ENCODE assay signal across 13 mouse cellular contexts in the genomic region with DNA sequence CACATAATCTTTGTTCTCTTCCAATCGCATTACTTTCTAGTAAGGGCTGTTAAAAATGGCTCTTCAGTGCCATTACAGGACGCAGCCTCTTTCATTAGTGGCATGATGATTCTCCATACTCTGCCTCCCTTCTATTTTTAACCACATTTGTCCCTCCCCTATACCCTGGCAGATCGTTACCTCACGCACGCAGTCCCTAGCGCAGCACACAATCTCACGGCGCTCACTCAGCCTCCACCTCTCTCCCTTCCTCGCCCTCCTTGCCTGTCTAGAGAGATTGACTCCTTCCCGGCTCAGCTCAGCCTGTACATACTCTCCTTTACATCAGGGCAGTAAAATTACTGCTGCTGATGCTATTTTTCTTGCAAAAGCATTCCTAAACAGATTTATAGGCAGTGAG. TPM values are rescaled to one million over a fixed set of nuclear protein-coding genes. Genes with fewer than 3 reads are reported as not detected.
DNase-seq lines count a peak whose midpoint lies in the region; ATAC-seq lines count a peak whose summit lies in the region.
"Had no signal": no experiment of that assay in that cellular context is flagged by ENCODE, and none has a peak within 500 bp of the region (broad histone marks: within the 10 kb centered on the region; RNA-seq: fewer than 3 reads in every experiment).

No protein-coding gene starts in this region.

- no peaks in the 10 kb centered on the region for H3K27me3 ChIP-seq in kidney, embryonic 15.5 days
- H3K27me3 ChIP-seq in embryonic facial prominence, embryonic 13.5 days = no peaks in the 10 kb centered on the region
- H3K27me3 ChIP-seq in heart, embryonic 12.5 days (replicated peaks) = no peaks in the 10 kb centered on the region
- H3K27me3 ChIP-seq in limb, embryonic 10.5 days (ENCODE audit: low read depth, poor library complexity, severe bottlenecking) = no peaks in the 10 kb centered on the region
- H3K27me3 ChIP-seq: embryonic facial prominence, embryonic 12.5 days had no signal

- H3K4me2 ChIP-seq in kidney, embryonic 15.5 days = no peak overlapping the region
- H3K4me2 ChIP-seq in embryonic facial prominence, embryonic 13.5 days = no peak overlapping the region
- peak overlapping the region; percentile 54 for H3K4me2 ChIP-seq in heart, embryonic 12.5 days
- H3K4me2 ChIP-seq: embryonic facial prominence, embryonic 12.5 days had no signal

- ATAC-seq in kidney, embryonic 15.5 days (replicated peaks; ENCODE audit: low FRiP score) = no peak
- no peak for ATAC-seq in embryonic facial prominence, embryonic 13.5 days (ENCODE audit: insufficient number of reproducible peaks, insufficient read depth, low FRiP score, low TSS enrichment, low read depth)
- peak; percentile 42; the same call in 1 of the 2 replicates for ATAC-seq in heart, embryonic 12.5 days (ENCODE audit: insufficient number of reproducible peaks, low FRiP score)
- ATAC-seq: lung, postnatal 0 days had no signal

- 0 out of 2 replicates have a peak overlapping the region, but pooled peaks have one; percentile 14 for H3K27ac ChIP-seq in kidney, embryonic 15.5 days
- peak overlapping the region; percentile 57 for H3K27ac ChIP-seq in embryonic facial prominence, embryonic 13.5 days
- peak overlapping the region; percentile 69 for H3K27ac ChIP-seq in heart, embryonic 12.5 days (ENCODE audit: poor library complexity, severe bottlenecking)
- peak overlapping the region; percentile 62 for H3K27ac ChIP-seq in limb, embryonic 10.5 days
- H3K27ac ChIP-seq: embryonic facial prominence, embryonic 12.5 days had no signal

- peaks cover 76% of the 10 kb centered on the region for H3K36me3 ChIP-seq in kidney, embryonic 15.5 days
- peaks cover 75% of the 10 kb centered on the region for H3K36me3 ChIP-seq in embryonic facial prominence, embryonic 13.5 days
- H3K36me3 ChIP-seq in heart, embryonic 12.5 days = peaks cover 57% of the 10 kb centered on the region
- H3K36me3 ChIP-seq in limb, embryonic 10.5 days = peaks cover 80% of the 10 kb centered on the region

- no peaks in the 10 kb centered on the region for H3K9me3 ChIP-seq in kidney, embryonic 15.5 days (replicated peaks)
- H3K9me3 ChIP-seq in embryonic facial prominence, embryonic 13.5 days = no peaks in the 10 kb centered on the region
- no peaks in the 10 kb centered on the region for H3K9me3 ChIP-seq in heart, embryonic 12.5 days (replicated peaks)
- no peaks in the 10 kb centered on the region for H3K9me3 ChIP-seq in limb, embryonic 10.5 days (replicated peaks)
- H3K9me3 ChIP-seq: embryonic facial prominence, embryonic 12.5 days had no signal

- intact Hi-C loops in gastrocnemius, postnatal 36 days (cut with DNase I) = no loop called here

- no peaks in the 10 kb centered on the region; the same call in 1 of the 2 replicates for H3K4me1 ChIP-seq in kidney, embryonic 15.5 days
- H3K4me1 ChIP-seq in embryonic facial prominence, embryonic 13.5 days = peaks cover 12% of the 10 kb centered on the region; the same call in 1 of the 2 replicates
- peaks cover 14% of the 10 kb centered on the region for H3K4me1 ChIP-seq in heart, embryonic 12.5 days (replicated peaks)
- peaks cover 17% of the 10 kb centered on the region for H3K4me1 ChIP-seq in limb, embryonic 10.5 days
- H3K4me1 ChIP-seq: embryonic facial prominence, embryonic 12.5 days had no signal

- WGBS in kidney, embryonic 15.5 days = 63% methylated on average over 10 of the region's 10 CpGs
- 53% methylated on average over 10 of the region's 10 CpGs for WGBS in embryonic facial prominence, embryonic 13.5 days
- 39% methylated on average over 10 of the region's 10 CpGs for WGBS in heart, embryonic 12.5 days
- WGBS in limb, embryonic 10.5 days = 66% methylated on average over 10 of the region's 10 CpGs

- no peak overlapping the region for H3K9ac ChIP-seq in kidney, embryonic 15.5 days
- no peak overlapping the region for H3K9ac ChIP-seq in embryonic facial prominence, embryonic 13.5 days
- no peak overlapping the region for H3K9ac ChIP-seq in heart, embryonic 12.5 days
- H3K9ac ChIP-seq: embryonic facial prominence, embryonic 12.5 days had no signal

- no peak overlapping the region for H3K4me3 ChIP-seq in kidney, embryonic 15.5 days (replicated peaks)
- H3K4me3 ChIP-seq in embryonic facial prominence, embryonic 13.5 days = no peak overlapping the region
- H3K4me3 ChIP-seq in heart, embryonic 12.5 days = no peak overlapping the region
- no peak overlapping the region for H3K4me3 ChIP-seq in limb, embryonic 10.5 days
- H3K4me3 ChIP-seq: embryonic facial prominence, embryonic 12.5 days had no signal

- no peak for DNase-seq in kidney, adult 8-10 months
- DNase-seq in limb, embryonic 10.5 days (ENCODE audit: low spot score) = no peak
- no peak for DNase-seq in spleen, postnatal 4 days (ENCODE audit: low spot score in 2 of 2)
- DNase-seq in cerebellum, adult 18-20 months = no peak
- DNase-seq in gastrocnemius, postnatal 36 days = no peak
- DNase-seq: kidney, adult 11 months; thymus, postnatal 36 days had no signal

RNA-seq across cellular contexts. Expression of gene Cdc40, which starts 38.6 kb away (rescaled TPM):
- 39.1 and 39.3 TPM in 2 replicates for polyA plus RNA-seq in kidney, embryonic 15.5 days (2015; fragmentation: Nextera tagmentation; extraction: Ambion mirVana)
- 37.1 and 39.7 TPM in 2 replicates for polyA plus RNA-seq in embryonic facial prominence, embryonic 13.5 days (2015; fragmentation: Nextera tagmentation; extraction: Ambion mirVana)
- polyA plus RNA-seq in heart, embryonic 12.5 days (2016; fragmentation: Nextera tagmentation; extraction: Ambion mirVana) = 25.7 and 26.9 TPM in 2 replicates
- 38.7 and 40.5 TPM in 2 replicates for polyA plus RNA-seq in limb, embryonic 10.5 days (2016; fragmentation: Nextera tagmentation; extraction: Ambion mirVana)
- 1 to 10 TPM; 5.3 to 6.5 TPM for total RNA-seq in gastrocnemius, postnatal 36 days (2021)

RNA-seq across cellular contexts. Expression of gene Wasf1, which starts 38.7 kb away (rescaled TPM):
- 22.2 and 22.7 TPM in 2 replicates for polyA plus RNA-seq in kidney, embryonic 15.5 days (2015; fragmentation: Nextera tagmentation; extraction: Ambion mirVana)
- 27.3 and 29.1 TPM in 2 replicates for polyA plus RNA-seq in embryonic facial prominence, embryonic 13.5 days (2015; fragmentation: Nextera tagmentation; extraction: Ambion mirVana)
- 17.1 and 19.6 TPM in 2 replicates for polyA plus RNA-seq in heart, embryonic 12.5 days (2016; fragmentation: Nextera tagmentation; extraction: Ambion mirVana)
- 43.4 and 48.6 TPM in 2 replicates for polyA plus RNA-seq in limb, embryonic 10.5 days (2016; fragmentation: Nextera tagmentation; extraction: Ambion mirVana)
- under 1 TPM; 0.42 to 0.43 TPM for total RNA-seq in gastrocnemius, postnatal 36 days (2021)
- total RNA-seq: monocyte, adult 5-6 weeks had no signal

Comparison
In these comparisons a context has a peak if more than half of its experiments do, and no peak if none do; other contexts are left out.
1. H3K27ac ChIP-seq: peak in every context shown above with its lines; median percentile 69 in heart, embryonic 12.5 days; 62 in limb, embryonic 10.5 days; 57 in embryonic facial prominence, embryonic 13.5 days; 14 in kidney, embryonic 15.5 days.